Mouse (Mus musculus) heart, postnatal 10 days (tissue): ENCODE measurements at regions not wholly inside any gene's neighbourhood (a gene's known extent, or its start where the extent isn't known, plus 50 kb on each side); places are given as distances from the start of the nearest gene placed in this dataset.
A peak's percentile ranks its signal among the peaks of the same experiment; 100 is the strongest.
"Not testable (repeated sequence)": the region's sequence is repeated elsewhere in the genome, so short reads cannot be mapped to it uniquely, and the experiment has no call there.

Source experiments
- DNase-seq, 2 experiments: peaks; one replicate each; pipeline ENCODE4 v3.0.0; 2021
- intact Hi-C: fragments of 180-260 bp; cut with DNase I; formaldehyde crosslinking; loops from one replicate; pipeline ENCODE4 v1.15.1; 2025

DNA sequence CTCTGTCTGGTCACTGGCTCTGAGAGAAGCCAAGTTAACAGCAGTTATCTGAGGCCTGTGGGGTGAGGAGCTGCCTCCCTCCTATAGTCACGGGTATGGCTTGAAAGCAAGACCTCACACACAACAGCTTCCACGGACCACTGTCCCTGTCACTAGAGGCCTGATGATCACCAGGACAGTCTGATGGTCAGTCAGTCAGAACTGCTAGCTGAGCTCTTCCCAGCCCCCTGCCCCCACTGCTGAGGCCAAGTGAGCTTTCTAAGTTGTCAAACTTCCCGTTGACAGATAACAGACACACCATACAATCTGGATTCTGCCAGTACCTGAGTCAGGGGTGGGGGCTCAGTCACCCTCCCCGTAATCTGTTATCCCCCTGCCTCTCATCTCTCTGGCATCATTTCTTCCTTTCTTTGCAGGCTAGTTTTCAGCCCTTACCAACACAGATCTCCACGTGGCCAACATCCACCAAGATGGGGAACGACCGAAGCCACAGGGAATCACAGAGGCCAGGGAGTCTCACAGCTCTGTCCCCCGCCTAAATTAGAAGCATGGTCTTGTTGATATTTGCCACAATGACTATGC lies 96.4 kb upstream of the Klf13 start:
- no peak for DNase-seq
- intact Hi-C loops = no loop called here

GRCm38 (mm10) chr7:64034493-64034892 lies 95.8 kb upstream of the Klf13 start:
- no peak for DNase-seq
- intact Hi-C loops = no loop called here

DNA sequence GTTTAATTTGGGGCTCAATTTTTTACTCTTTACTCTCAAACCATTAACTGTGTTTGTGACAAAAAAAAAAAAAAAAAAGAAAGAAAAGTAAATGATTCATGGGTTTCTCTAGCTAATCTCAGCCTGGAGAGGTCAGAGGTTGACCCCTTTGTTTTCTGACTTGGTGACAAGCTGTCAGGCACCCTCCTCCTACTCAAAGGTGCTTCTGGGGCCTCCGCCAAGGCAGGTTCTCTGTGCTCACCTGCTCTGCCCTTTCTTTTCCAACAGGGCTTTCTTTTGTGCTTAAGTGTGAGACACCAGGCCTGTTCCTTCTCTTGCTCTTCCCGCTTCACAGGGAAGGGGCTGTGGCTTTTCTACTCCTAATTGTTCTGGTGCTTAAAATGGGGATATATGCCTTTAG lies 94.7 kb upstream of the Klf13 start:
- intact Hi-C loops = no loop called here
- no peak for DNase-seq

DNA sequence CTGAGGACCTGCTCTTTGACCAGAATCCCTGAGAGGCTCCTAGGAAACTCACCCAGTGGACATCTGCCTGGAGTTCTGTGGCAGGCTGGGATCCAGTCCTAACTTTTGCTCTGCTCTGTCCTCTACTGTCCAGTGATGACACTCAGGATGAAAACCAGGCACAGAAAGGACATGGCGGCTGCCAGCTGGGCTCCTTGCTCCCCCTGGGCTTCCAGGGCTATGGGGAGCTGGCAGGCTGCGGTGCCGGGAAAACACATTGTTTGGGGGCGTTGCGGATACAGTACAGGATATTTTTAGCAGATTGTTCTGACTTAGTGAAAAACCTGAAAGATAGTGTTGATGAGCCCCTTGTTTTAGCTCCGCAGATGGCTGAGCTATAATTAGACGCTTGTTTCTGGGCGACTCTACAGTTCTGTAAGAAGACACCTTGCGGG lies 94.2 kb upstream of the Klf13 start:
- peak; percentile 60 to 63 for DNase-seq
- intact Hi-C loops = no loop called here

- intact Hi-C loops = no loop called here
- DNase-seq = no peak
Measured at GRCm38 (mm10) chr7:64030650-64031049, 91.9 kb upstream of the Klf13 start.

DNA sequence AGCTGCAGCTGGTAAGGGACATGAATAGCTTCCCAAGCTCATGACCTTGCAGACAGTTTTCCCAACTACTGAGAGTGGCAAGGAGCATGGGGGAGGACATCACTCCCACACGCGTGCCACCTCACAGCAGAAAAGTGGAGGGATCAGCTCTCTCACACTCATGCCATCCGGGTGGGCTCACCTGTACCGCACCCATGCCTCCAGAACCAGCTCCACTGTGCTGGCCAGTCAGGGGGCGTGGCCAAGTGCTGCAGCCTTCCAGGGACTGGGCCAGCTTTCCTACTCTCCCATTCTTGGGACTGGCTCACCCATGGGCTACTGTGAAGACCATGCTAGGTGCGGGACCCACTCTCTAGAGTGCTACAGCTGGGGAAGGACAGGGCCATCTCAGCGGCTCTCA lies 88.4 kb upstream of the Klf13 start:
- DNase-seq = no peak
- intact Hi-C loops = no loop called here

- intact Hi-C loops = no loop called here
- DNase-seq = no peak
Measured at GRCm38 (mm10) chr7:64025155-64025554, 86.4 kb upstream of the Klf13 start.

GRCm38 (mm10) chr7:64024253-64024652 lies 85.5 kb upstream of the Klf13 start:
- peak; percentile 63 to 72 for DNase-seq
- intact Hi-C loops = no loop called here

DNA sequence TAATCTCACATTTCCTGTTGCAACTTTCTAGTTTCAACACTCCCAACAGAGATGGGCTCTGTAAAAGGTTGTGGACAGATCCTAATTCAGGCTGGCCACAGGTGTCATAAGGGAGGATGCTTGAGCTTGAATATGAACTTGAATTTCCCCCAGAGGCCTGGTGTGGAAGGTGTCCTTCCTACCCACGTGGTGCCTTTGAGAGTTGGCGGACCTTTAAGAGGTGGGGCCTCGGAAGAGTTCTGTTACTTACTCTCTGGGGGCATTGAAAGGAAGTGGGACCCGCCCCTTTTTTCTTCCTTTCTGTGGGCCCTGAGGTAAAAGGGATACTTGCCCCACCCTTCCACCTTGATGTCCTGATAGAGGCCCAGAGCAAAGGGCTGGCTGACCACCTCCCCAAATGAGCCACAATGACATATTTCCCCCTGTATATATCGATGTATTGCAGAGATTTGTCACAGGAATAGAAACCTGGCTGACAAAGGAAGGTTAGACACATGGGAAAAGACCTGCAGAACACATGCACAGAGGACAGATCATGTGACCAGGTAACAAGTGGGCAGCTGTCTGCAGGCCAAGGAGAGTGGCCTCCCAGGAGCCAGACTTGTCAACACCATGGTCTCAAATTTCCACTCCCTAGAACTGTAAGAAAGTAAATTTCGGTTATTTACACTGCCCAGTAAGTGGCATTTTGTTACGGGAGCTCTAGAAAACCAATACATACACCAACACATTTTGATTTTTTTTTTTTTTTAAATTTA lies 84.2 kb upstream of the Klf13 start:
- intact Hi-C loops = no loop called here
- peak in 1 of 2 experiments; percentile 39 for DNase-seq

DNA sequence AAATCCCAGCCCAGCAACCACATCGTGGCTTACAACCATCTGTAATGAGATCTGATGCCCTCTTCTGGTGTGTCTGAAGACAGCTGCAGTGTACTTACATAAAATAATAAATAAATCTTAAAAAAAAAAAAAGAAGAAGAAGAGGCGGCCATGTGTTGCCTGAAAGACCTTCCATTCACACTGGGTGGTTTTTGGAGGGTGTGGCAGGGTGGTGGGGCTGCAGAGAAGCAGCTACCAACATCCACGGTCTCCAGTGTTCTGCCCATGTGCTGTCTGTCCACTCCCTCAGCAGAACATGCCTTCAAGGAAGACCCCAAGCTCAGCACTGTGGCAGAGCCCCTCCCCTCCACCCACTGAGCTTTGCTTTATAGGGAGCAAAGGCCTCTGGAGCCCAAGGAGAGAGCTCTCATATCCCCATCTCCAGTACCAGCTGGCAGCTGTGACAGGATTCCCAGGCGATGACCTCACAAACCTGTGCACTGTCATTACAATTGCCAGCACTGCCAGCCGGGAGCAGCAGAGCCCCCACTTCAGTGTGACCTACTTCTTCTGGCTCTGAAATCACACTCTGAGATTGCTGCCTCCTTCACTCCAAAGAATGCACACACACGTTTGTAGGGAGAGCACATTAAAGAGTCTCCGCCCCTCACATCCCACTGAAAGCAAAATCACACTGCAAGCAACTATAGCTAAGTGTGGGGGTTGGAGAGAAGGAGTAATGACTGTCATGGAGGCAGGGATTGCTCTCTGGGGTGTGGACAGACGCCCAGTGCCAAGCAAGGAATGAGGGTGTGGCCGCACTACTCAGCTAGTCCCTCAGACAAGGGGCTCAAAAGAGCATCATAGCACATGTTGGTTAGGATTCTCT lies 82.8 kb upstream of the Klf13 start:
- DNase-seq = peak; percentile 71 to 77
- intact Hi-C loops = no loop called here

GRCm38 (mm10) chr7:64018107-64018506 lies 79.4 kb upstream of the Klf13 start:
- no peak for DNase-seq
- intact Hi-C loops = no loop called here

- intact Hi-C loops = no loop called here
- no peak for DNase-seq
Measured at GRCm38 (mm10) chr7:64016874-64017273, 78.2 kb upstream of the Klf13 start.

- intact Hi-C loops, DNase-seq: not testable (repeated sequence)
Measured at GRCm38 (mm10) chr7:64015136-64015535, 76.4 kb upstream of the Klf13 start.

- intact Hi-C loops = no loop called here
- DNase-seq = no peak
Measured at GRCm38 (mm10) chr7:64014227-64014626, 75.5 kb upstream of the Klf13 start.

DNA sequence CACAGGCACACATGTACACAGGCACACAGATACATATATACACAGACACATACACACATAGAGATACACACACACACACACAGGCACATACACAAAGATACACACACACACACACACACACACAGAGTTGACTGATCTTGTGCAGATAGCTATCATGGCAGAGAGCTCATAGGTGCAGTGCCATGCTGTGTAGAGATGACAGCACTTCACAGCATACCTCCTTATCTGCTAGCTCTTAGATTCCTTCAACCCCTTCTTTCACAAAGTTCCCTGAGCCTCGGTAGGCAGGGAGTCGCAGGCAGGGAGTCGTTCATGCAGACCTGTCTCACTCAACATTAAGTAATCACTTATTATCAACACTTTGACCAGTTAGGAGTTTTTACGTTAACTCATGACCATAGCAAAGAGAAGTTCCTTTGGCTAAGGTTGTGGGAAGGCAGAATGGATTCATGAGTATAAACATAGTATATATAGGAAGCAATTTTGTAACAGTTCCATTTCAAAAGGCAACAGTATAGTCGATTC lies 74.4 kb upstream of the Klf13 start:
- no peak for DNase-seq
- intact Hi-C loops = no loop called here

- no peak for DNase-seq
- intact Hi-C loops = no loop called here
Measured at GRCm38 (mm10) chr7:64012268-64012601, 73.5 kb upstream of the Klf13 start.

DNA sequence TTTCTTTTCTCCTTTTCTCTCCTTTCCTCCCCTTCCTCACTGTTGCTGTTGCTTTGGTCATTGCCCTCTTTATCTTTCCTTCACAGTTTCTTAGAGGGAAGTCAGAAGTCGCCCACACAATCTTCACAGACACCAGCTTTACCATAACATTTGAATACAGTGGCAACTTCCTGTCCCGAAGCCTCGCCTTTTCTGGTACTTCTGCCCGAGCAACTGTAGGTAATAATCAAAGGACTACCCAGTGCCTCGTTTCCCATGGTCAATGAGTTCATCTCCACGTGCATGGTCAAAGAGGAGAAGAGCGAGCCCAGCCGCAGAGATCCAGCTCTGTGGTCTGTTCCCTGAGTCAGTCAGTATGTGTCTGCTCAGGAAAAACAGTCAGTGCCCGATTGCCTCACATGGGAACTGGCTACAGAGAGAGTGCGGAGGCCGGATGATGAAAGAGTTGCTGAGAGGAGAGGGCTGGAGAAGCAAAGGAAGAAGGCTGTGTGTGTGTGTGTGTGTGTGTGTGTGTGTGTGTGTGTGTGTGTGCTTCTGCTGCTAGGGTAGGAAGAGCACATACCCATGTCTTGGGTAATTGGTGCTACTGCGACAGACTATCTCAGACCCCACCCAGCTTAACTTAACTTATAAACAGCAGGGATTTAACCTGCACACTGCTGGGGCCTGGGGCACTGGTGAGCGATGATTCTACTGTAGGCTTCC lies 73.0 kb upstream of the Klf13 start:
- peak; percentile 28 to 40 for DNase-seq
- intact Hi-C loops = no loop called here

GRCm38 (mm10) chr7:64010640-64011039 lies 71.9 kb upstream of the Klf13 start:
- no peak for DNase-seq
- intact Hi-C loops = no loop called here

GRCm38 (mm10) chr7:64007766-64008165 lies 69.1 kb upstream of the Klf13 start:
- intact Hi-C loops = no loop called here
- DNase-seq = no peak

DNA sequence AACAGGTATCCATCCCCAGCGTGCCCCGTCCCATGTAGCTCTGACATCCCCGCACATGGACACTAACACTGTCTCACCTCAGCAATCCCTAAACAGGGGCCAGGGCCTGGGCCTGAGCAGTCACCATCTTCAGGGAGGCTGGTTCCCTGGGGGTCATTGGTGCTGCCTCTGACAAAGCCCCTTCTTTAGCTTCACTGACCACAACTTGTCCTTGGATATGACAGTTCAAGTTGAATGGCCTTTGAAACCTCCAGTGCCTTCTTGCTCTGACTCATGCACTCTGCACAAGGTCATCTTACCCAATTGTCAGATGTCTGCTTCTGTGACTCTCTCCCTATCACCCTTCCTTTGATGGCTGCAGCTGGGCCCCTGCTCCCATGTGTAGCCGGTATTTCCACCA lies 68.2 kb upstream of the Klf13 start:
- intact Hi-C loops = no loop called here
- no peak for DNase-seq

DNA sequence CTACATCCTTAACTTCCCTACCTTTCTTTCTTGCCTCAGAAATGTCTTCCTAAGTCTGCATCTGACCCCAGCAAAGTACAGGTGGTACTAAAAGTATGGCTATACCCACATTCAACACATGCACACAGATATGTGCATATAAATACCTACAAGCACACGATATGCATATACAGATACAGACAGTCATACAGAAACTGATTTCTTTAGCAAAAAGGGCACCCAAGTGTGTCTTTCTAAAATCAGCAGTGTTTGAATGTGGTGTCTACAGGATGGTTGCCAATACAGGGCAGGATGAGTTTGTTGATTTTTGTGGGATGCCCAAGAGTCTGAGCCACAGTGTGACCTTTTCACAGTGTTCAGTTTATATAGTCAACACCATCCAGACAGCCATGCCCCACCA lies 67.0 kb upstream of the Klf13 start:
- intact Hi-C loops = no loop called here

More for the DNA sequence above, 67.0 kb upstream of the Klf13 start:
- DNase-seq = no peak
